Mouse (Mus musculus) thymus, postnatal 4 days (tissue): ENCODE results near the gene Ifna1.
A peak's percentile ranks its signal among the peaks of the same experiment; 100 is the strongest.
"Not testable (repeated sequence)": the region's sequence is repeated elsewhere in the genome, so short reads cannot be mapped to it uniquely, and the experiment has no call there.

Experiments used
- DNase-seq: peaks from one replicate; pipeline ENCODE4 v3.0.0; 2021

Gene Ifna1

GRCm38 (mm10) chr4:88849698-88850097 is at the start of gene Ifna1:
TSS of gene Ifna1 (plus strand) at chr4:88850087.
- DNase-seq: no peak

- not testable (repeated sequence) for DNase-seq
These were observed 46.9 kb upstream of the Ifna1 start, which contains the start of gene Gm13287 for GRCm38 (mm10) chr4:88802954-88803353. TSS of gene Gm13287 (plus strand) at chr4:88803254.

GRCm38 (mm10) chr4:88805231-88805630 is 44.7 kb upstream of the Ifna1 start, which contains the start of gene Gm13288:
TSS of gene Gm13288 (plus strand) at chr4:88805531.
- DNase-seq: not testable (repeated sequence)

GRCm38 (mm10) chr4:88805761-88806160 is 44.1 kb upstream of the Ifna1 start:
- not testable (repeated sequence) for DNase-seq

- DNase-seq: no peak
These were observed 34.0 kb upstream of the Ifna1 start, which contains the start of gene Ifna7 for GRCm38 (mm10) chr4:88815928-88816327. TSS of gene Ifna7 (plus strand) at chr4:88816228.

GRCm38 (mm10) chr4:88819659-88820058 is 30.2 kb upstream of the Ifna1 start, which contains the start of gene Ifna11:
TSS of gene Ifna11 (plus strand) at chr4:88819959.
- DNase-seq: no peak

GRCm38 (mm10) chr4:88822995-88823394 is 26.9 kb upstream of the Ifna1 start:
- peak; percentile 49 for DNase-seq

- DNase-seq: not testable (repeated sequence)
These were observed 22.8 kb upstream of the Ifna1 start, which contains the start of gene Ifna6 for GRCm38 (mm10) chr4:88827116-88827515. TSS of gene Ifna6 (plus strand) at chr4:88827416.

GRCm38 (mm10) chr4:88830523-88830922 is 19.4 kb upstream of the Ifna1 start:
- peak; percentile 66 for DNase-seq

GRCm38 (mm10) chr4:88835225-88835624 is 14.7 kb upstream of the Ifna1 start, which contains the start of gene Ifna5:
TSS of gene Ifna5 (plus strand) at chr4:88835525.
- not testable (repeated sequence) for DNase-seq

- peak; percentile 40 for DNase-seq
These were observed 11.1 kb upstream of the Ifna1 start for GRCm38 (mm10) chr4:88838828-88839227.

- no peak for DNase-seq
These were observed 9.8 kb upstream of the Ifna1 start for GRCm38 (mm10) chr4:88840058-88840457.

- no peak for DNase-seq
These were observed 8.4 kb upstream of the Ifna1 start, which contains the start of gene Ifna4 for GRCm38 (mm10) chr4:88841438-88841911. TSS of gene Ifna4 (plus strand) at chr4:88841861.

- DNase-seq: no peak
These were observed 4.6 kb upstream of the Ifna1 start for GRCm38 (mm10) chr4:88845334-88845733.

- no peak for DNase-seq
These were observed 1.3 kb downstream of the Ifna1 start for GRCm38 (mm10) chr4:88851026-88851763.

- no peak for DNase-seq
These were observed 9.3 kb downstream of the Ifna1 start for GRCm38 (mm10) chr4:88859214-88859613.

- no peak for DNase-seq
These were observed 13.4 kb downstream of the Ifna1 start for GRCm38 (mm10) chr4:88863309-88863708.

GRCm38 (mm10) chr4:88864599-88864998 is 14.7 kb downstream of the Ifna1 start:
- peak; percentile 59 for DNase-seq

GRCm38 (mm10) chr4:88865011-88865569 is 15.2 kb downstream of the Ifna1 start:
- DNase-seq: no peak

GRCm38 (mm10) chr4:88867366-88867925 is 17.6 kb downstream of the Ifna1 start:
- DNase-seq: peak; percentile 90

GRCm38 (mm10) chr4:88867926-88868911 is 18.3 kb downstream of the Ifna1 start:
- DNase-seq: peak; percentile 70

GRCm38 (mm10) chr4:88872691-88873090 is 22.8 kb downstream of the Ifna1 start:
- no peak for DNase-seq
